Mouse (Mus musculus): ENCODE data around the gene Cdca5.
"Not testable (repeated sequence)": the region's sequence is repeated elsewhere in the genome, so short reads cannot be mapped to it uniquely, and the experiment has no call there.

- not testable (repeated sequence) for TF ChIP-seq CTCF (IDR thresholded peaks at IDR 0.05; ENCODE audit: low read depth, low read length); POLR2A (IDR thresholded peaks at IDR 0.05; ENCODE audit: borderline replicate concordance, low read depth, low read length)
Measured at GRCm38 (mm10) chr19:6130414-6131128, 45.8 kb downstream of the Cdca5 start.

Measured in bone marrow macrophage, adult 2 months (primary cell).